Mouse (Mus musculus): Measurements from ENCODE around the gene Phlda3.

DNA sequence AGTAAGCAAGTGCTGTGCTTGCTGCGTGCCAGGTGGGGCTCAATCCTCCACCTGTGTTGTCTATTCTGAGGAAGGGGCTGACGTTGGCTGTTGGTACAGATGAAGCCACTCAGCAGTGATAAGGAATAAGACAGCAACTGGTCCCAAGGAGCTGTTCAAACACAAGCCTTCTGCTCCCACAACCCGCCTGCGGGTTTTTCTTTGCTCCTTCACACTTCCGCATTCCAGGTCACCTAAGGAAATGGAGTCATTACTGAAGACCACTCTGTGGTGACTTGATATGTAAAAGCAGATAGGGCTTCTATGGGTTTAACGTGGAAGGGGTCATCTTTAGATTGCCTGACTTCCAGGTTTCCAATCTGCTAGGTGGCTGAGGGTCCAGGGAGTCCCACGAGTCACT is 34.5 kb upstream of the Phlda3 start:
- TF ChIP-seq CTCF (conservative IDR thresholded peaks at IDR 0.05; ENCODE audit: insufficient read depth, insufficient read length, low read depth, low read length) (no peak), POLR2A (IDR thresholded peaks at IDR 0.05; ENCODE audit: low read depth, low read length) (no peak)

Data from kidney, adult 2 months (tissue).